Mouse (Mus musculus) T-cell, adult 2 months (primary cell): ENCODE results near the gene Cdc42se2.

ENCODE experiments used
- DNase-seq: peaks from one replicate; pipeline ENCODE4 v3.0.0; 2022; ENCODE audit warnings: low spot score

Gene Cdc42se2

DNA sequence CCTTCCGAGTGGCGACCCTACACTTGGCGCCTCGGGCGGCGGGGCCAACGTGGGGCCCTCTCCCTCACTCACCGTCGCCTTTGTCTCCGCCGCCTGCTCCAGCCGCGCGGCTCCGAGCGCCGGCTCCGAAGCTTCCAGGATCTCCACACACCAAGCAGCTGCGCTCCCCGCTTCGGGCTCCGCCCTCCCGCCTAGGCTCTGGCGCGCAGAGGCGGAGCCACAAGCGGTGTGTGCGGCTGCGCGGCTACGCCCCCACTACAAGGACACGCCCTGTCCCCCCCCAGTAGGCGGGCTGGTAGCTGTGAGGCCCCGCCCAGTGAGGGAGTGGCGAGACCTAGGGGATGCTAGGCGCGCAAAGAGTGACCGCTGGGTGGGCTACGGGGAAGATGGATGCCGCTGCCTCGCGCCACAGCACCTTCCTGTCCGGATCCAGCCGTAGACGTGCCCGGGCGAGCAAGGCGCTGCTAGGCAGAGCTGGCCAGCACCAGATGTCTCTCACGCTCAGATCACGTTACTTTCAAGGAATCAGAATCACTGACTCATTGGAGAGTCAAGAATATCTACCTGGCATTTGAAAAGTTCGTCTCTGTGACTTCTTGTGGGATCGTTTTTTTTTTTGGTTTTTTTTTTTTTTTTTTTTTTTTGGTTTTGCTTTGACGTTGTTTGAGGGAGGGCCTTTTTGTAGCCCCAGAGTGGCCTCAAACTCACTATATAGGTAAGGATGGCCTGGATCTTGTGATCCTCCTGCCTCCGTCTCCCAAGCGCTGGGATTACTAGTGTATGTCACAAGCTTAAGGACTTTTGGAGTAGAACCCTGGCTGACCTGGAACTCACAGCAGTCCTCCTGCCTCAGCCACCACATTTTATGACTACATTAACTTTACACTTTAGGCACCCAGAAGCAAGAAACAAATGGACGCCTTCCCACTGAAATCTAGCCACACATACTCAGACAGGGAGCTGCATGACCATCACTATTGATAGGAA is at the start of gene Cdc42se2:
Gene Cdc42se2 (minus strand): TSS at position 188 of the 987 bp plus-strand sequence.
- DNase-seq: peak; percentile 95

DNA sequence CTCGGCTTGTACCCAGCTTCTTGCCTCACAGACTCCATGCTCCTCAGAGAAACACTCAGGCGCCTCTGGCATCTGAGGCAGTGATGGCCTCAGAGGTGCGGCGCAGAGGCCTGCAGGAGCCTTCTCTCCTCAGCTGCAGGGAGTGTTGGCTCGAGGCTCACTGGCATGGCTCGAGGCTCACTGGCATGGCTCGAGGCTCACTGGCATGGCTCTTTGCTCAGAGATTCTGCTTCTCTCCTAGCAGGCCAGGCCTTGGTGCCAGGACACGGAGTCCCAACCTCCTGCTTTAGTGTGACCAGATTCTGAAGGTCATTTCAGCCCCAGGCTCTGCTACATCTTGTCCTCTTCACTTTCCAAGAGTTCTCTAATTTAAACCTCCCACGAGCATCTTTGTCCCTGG is 48.6 kb upstream of the Cdc42se2 start:
- no peak for DNase-seq

DNA sequence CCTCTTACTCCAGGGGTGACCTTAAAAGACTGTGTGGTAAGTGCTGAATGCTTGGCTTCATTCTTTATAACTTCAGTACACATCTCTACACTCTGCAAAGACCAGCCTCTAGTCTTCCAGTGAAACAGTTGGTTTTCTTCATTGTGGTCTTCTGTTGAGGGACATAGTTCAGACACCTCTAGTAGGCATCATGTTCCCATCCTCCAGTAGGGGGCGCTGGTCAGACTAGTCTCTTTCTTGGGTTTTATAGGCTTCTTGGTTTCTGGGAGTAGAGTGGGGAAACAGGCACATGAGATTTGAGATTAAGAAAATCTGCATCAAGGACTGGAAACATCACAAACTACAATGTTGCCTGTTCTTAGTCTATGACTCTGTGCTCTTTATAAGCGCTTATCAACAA is 47.1 kb upstream of the Cdc42se2 start:
- peak; percentile 51 for DNase-seq

DNA sequence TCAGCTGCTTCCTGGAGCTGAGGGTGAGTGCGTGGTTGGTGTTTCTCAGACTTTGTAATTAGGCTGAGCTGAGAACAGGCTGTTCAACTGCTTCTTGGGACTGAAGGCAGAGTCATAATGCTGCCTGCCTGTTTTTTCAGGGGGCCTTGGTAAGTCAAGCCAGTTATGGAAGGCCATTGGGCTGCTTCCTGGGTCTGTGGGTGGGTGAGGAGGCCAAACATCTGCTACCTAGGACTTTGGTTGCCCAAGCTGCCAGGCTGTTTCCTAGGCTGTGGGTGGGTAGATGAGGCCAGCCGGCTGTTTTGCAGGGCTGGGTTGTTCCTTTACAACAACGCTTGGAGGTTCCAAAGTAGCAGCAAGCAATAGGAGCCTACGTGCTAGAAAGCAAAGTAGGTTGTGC is 46.4 kb upstream of the Cdc42se2 start:
- no peak for DNase-seq

DNA sequence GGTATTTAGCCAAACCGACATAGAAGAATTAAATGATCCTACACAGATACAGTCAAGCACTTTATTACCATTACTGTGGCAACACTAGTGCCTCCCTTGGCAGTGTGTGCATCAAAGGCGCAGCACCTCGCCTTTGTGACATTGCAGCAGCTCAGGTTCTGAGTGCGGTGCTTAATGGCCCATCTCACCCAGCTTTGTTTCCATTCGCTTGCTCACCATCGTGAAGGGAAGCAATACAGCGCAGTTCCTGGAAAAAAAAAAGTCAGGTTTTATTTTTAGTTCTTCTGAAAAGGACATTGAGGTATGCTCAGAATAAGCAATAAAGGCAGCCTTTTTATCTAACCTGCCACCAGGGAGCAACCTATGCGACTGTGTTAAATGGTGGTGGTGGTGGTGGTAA is 39.3 kb upstream of the Cdc42se2 start:
- DNase-seq: no peak

DNA sequence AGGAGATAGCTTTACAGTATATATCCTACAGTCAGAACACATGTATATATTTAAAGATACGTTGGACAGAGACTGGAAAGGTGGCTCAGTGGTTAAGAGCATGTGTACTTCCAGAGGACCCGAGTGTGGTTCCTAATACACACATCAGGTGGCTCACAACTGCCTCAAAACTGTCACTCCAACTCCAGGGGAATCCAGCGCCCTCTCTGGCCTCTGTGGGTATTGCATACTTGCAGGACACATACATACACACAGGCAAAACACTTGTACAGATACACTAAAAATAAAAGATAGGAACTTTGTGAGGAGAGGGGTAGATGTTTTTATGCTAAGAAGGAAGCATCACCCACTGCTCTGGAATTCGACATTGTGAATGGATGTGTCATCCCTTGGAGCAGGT is 38.3 kb upstream of the Cdc42se2 start:
- no peak for DNase-seq

DNA sequence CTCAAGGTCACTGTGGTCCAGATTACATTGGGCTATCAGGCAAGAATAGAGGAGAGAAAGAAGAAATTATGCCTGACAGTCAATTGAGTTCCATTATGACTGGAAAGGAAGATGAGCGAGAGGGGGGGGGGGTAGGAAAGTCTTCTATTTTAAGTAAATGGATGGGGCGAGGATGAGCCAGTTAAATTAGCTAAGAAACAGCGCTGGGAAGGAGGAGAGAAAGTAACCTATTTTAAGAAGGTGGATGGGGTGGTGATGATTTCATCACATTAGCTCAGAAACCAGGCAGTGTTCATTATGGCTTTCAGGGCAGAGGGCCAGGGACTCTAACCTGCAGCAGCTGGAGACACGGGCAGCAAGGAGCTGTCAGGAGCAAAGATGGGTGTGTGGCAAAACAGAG is 36.0 kb upstream of the Cdc42se2 start:
- DNase-seq: no peak

DNA sequence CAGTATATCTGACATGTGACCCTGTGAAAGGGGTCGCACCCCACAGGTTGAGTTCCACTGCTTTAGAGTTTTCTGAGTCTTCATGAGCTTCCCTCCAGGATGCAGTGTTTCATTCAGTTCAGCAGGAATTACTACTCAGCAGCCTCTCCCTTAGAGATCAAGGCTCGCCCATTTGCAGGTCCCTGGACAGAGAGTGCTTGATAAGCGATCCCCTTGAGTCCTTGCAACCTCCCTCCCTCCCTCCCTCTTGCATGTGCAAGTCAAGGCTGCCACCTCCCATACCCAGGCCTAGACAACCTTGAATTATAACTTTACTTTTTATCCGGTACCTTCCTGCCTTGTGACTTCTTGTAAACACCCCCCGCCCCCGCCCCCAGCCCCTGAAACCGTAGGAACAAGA is 32.0 kb upstream of the Cdc42se2 start:
- no peak for DNase-seq

DNA sequence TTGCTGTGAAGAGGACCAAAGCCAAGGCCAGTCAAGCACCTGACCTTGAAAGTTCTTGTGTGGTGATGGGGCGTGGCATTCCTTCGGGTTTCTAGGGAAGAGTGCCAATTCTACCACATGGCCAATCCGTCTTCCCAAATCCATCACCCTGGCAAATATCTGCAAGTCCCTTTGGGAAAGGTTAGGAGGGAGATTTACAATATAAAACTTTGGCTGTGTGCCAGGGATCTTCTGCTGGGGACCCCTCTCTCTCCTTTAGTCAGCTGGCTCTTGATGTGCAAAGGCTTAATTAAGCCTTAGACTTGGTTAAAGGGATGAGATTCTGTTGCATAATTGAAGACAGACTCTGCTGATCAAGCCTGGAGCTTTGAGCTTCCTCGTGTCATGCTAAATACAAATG is 30.0 kb upstream of the Cdc42se2 start:
- DNase-seq: no peak

DNA sequence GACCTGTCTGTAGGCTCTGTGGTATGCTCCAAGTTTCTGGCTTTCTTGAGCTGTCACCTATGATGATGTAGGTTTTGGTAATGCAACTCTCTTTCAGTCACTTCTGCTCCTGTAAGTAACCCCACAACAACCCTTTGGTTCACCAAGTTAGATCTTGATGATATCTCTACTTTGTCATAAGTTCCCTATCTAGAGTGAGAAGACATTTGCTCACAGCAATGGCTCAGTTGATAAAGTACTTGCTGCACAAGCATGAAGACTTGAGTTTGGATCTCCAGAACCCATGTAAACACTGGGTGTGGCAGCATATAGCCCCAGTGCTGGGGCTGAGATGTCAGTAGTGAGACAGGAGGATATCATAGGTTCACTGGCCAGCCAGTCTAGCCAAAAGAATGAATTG is 28.2 kb upstream of the Cdc42se2 start:
- DNase-seq: no peak

DNA sequence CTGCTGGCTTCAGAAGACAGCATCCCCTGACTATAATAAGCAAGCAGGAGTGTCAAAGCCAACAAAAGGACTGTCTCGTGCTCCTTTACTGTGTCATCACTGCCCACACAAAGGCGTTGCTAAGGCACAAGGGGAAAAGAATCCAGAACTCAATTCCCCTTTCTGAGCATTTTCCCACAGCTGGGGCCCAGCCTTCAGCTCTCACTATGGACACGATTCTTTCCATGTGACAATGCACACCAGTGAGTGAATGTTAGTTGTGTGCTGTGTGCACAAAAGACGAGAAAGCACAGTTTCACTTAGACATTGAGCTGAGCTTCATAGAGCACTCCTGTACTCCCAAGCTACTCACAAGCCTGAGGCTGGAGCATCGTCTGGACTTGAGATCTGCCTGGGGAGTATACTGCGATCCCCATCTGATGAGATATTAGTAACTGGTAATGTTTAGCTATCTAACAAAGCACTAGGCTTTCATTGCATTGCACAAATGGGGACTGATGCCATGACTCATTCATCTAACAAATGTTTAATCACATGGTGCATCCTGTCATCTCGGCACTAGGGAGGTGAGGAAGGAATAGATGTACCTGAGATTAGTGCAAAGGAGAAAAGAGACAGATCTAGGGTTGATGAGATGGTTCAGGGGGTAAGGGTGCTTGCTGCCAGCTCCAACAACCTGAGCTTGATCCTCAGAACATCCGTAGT is 25.5 kb upstream of the Cdc42se2 start:
- DNase-seq: no peak

DNA sequence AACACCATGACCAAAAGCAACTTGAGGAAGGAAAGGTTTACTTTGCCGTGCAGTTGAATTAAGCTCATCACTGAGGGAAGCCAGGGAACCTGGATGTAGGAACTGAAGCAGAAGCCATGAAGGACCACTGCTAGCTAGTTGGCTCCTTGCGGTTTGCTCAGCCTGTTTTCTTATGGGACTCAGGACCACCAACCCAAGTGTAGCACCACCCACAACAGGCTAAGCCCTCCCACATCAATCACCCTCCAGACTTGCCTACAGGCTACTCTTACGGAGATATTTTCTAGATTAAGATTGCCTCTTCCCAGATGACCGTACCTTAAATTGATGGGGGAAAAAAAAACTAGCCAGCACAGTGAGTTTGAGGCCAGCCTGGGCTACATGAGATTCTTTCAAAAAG is 24.8 kb upstream of the Cdc42se2 start:
- no peak for DNase-seq

DNA sequence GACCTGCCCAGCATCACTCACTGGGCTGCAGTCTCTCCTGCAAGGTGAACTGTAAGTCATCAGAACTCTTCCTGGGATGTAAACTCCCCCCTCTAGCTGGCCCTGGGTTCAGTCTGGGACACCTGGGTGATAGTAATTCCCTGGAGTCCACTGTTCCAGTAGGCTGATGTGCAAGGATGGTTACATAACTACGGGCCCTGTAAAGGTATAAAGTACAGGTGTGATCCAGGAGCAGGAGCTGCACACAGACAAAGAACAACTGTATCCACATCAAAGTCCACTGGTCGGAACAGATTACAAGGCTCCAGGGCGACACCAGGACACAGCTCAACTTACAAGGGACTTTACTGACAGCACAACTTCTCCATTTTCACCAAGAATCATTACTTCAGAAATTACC is 23.6 kb upstream of the Cdc42se2 start:
- DNase-seq: no peak

DNA sequence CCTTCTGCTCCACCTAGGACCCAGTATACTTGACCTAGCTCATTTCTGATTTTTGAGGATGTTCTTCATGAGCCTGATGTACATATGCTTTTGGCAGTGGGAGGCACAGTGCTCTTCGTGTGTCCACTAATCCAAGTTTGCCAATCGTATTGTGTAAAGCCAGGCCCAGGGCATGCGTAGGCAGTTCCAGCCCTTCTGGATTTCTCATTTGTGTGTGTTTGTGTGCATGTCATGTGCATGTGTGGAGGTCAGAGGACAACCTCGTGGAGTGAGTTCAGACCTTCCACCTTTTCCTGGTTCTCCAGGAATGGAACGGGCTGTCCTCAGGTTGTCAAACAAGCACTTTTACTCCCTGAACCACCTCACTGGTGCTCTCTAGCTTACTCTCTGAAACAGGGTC is 22.1 kb upstream of the Cdc42se2 start:
- DNase-seq: no peak

DNA sequence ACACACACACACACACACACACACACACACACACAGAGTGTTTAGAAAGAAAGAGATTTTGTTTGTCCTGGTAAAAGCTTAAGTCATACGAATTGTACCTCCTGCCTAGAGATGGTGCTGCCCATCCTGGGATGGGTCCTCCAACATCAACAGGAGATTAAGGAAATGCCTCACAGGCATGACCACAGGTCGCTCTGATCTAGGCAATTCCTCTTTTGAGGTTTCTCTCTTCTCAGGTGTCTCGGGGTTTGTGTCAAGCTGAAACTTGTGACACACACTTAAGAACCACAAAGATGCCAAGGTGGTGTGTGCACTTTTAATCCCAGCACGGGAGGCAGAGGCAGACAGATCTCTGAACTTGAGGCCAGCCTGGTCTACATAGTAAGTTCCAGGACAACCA is 20.7 kb upstream of the Cdc42se2 start:
- peak; percentile 41 for DNase-seq

DNA sequence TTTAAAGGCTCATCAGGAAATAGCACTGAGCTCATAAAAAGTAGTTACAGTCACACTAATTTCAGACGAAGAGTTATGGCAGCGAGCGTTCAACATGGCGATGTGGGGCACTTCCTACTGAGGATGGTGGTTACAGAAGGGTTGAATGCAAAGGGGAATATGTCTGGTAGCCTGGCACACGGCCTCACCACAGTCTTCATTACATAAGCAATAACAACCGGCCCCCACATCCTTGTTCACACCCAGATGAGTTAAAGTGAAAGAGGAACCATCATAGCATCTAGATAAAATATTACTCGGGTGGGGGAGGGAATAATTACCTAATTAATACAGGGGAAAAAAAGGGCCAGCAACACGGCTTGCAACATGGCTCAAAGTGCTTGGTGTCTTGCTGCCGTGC is 20.2 kb upstream of the Cdc42se2 start:
- DNase-seq: peak; percentile 62

DNA sequence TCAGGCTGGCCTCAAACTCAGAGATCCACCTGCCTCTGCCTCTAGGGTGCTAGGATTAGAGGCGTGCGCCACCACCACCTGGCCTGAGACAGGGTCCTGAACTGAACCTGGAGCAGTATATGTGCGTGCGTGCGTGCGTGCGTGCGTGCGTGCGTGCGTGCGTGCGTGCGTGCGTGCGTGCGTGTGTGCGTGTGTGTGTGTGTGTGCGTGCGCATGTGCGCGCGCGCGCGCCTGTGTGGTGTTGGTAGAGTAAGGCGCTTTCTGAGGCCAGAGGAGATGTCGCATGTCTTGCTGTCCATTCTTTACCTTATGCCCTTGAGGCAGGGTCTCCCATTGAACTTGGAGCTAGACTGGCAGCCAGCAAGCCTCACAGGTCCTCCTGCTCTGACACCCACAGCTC is 19.4 kb upstream of the Cdc42se2 start:
- DNase-seq: no peak

DNA sequence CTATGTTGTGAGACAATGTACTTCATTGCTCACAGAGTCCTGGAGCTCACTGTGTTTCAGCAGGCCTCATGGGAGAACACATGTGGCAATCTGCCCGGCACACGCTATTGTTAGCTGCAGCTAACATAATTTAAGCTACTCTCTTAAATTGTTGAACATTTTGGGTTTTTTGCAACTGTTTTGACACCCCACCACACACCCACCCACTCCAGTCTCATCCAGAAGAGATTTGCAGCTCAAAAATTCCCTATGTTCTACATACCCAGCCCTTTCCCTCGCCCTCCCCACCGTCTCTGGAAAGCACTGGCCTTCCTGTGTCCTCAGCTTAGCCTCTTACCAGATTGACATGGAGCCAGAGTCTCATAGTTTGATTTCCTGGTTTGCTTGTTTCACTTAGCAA is 17.7 kb upstream of the Cdc42se2 start:
- no peak for DNase-seq

DNA sequence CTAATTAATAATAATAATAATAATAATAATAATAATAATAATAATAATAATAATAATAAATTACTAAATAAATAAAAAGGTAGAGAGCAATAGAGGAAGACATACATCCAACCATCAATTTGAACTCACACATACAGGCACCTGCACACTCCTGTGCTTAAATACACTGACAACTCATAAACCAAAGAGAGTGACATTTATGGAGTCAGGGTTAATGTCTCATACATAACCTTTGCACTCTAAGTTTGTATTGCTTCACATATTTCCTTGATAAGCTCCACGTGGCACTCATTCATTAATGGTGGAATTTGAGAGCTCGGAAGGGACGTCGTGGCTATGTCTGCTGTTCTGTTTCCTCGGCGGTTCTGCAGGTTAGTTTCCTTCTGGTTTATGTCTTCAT is 15.1 kb upstream of the Cdc42se2 start:
- no peak for DNase-seq

DNA sequence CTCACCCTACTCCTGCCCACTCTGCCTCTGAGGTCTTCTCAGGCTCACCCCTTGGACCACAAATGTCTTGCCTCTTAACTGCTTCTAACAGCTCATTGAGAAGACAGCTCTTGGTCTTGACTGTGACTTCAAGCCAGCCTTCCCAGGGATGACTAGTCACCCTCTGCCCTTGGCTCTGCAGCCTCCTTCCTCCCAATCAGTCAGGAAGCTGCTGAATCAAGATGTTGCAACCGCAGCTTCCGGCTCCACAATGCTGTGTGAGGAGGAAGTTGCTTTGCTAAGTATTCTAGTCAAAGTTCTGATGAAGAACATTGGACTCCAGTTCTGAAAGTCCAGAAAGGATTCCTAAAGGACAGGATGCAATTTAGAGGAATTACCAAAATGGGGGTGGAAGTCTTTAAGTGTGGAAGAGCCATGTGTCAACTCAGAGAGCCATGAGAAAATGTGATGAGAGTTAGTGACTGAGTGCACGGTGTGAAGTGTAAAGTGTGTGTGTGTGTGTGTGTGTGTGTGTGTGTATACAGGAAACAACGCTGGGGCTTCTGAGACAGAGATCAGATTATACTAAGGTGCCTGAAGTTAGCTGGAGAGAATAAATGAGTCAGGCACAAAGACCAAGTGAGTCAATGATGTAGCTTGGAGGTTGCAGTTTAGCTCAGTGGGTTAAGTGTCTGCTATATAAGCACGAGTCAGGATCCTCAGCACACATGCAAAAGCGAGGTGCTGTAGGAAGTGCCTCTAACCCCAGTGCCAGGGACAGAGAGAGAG is 14.5 kb upstream of the Cdc42se2 start:
- peak; percentile 91 for DNase-seq

DNA sequence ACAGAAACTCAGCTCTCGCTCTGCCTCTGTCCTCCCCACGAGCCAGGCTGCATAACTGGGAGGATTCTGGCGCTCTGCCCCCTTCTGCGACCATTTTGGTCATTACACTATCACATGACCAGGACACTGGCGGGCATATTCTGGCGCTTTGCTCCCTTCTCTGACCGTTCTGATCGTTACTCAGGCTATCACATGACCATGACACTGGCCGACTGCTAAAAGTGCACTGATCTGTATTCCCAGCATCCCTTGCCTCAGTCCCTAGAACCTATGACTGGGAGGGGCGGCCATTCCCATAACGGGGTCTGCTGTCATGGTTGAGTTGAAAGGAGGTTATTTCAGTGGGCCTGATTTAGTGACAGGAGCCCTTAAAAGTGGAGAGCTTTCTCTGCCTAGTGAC is 9.1 kb upstream of the Cdc42se2 start:
- no peak for DNase-seq

DNA sequence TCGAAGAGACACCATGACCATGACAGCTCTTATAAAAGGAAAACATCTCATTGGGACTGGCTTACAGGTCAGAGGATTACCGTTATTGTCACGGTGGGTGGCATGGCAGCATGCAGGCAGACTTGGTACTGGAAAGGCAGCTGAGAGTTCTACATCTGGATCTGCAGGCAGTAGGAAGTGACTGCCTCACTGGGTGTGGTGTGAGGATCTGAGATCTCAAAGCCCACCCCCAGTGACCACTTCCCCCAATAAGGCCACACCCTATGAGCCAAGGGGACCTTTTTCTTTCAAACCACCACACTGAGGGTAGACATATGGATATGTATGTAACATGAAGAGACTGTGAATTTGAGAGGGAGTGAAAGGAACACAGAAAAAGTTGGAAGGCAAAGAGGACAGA is 7.2 kb upstream of the Cdc42se2 start:
- no peak for DNase-seq

DNA sequence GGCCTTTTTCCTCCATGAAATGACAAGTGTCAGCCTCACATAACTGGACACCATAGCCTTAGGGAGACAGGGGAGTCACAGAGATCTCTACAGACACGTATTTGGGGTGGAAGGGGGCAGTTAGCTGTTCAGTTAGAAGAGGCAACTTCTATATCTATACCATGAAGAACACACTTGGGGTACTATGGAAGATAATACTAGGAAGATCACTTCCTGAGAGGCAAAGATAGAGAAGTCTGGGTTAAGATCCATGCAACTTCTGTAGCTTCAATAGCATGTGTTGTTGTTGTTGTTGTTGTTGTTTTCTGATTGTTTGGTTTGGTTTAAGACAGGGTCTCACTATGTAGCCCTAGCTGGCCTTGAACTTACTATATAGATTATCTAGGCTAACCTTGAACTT is 5.7 kb upstream of the Cdc42se2 start:
- no peak for DNase-seq
